Mouse (Mus musculus) kidney, adult 11 months (tissue): Measurements from ENCODE around the gene Lpp.

Source experiments
- DNase-seq: peaks from one replicate; pipeline ENCODE4 v3.0.0; 2022

The Lpp gene

DNA sequence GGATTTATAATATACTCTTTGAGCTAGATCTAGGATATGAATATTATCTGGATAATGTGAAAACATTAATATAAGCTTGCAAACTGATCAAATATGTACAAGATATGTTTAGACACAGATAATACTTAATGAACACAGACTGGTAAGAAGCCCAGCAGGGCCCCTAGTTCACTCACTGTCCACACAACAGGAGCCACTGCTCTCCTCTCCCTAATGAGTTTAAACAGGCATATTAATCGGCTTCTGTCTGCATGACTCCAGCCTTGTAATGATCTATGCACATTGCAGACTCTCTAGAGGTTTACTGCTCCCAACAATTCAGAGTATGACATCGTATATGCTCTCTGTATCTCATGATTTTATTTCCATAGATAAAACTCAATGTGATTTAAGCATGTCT is 243.6 kb downstream of the Lpp start:
- no peak for DNase-seq

DNA sequence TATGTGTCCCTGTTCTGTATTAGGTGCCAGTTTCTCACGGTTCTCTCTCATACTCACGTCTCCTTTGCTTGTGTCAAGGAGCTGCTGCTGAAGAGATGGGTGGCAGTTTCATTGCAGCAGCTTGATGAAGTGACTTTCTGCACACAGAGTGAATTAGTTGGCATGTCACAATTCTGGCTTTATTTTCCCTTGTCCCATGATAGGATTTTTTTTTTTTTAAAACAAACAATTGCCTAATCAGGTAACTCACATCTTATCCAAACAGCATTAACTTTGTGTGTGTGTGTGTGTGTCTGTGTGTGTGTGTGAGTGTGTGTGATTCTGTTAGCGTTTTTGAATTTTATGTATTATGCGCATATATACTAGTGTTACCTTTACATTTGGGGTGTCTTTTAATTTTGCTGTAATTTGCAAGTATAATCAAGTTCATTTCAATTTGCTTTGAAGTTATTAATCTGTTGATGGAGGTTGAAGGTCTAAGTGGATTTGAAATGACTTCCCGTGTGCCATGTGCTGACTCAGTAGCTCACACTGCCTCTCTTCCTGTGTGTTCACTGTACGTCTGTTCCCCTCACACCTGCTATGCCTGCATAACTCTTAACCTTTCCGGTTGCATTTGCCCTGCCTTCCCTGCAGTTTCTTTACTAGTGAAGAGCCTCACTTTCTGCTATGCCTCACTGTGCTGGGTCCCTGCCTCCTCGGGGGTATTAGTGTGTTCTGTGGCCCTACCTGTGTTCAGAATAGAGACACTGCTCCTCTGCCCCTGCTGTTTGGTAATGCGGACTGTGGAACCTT is 247.9 kb downstream of the Lpp start:
- DNase-seq = no peak

DNA sequence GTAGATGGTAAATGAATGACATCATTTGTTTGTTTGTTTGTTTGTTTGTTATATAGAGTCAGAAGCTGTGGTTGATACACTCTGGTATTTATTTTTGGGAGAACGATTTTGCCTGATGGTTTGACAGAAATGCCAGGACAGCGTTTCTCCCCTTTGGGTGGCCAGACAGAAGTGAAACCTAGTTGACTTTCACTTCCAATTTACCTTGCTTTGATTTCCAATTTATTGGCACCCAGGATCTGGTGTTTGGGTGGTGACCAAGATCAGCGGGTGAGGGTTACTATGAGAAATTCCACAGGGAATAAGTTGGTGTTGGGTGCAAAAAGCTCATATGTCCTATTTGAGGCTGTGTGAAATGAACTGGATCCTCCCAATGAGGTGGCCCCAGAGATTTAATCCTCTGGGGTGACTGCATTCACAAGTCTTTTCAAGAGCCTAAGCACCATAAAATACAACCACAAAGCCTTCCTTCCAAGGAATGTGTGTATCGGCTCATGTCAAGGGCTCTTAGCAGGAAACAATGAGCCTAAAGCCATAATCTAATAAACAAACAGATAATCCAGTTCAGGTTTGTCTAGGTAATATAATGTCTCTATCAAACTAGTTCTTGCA is 249.8 kb downstream of the Lpp start:
- no peak for DNase-seq

DNA sequence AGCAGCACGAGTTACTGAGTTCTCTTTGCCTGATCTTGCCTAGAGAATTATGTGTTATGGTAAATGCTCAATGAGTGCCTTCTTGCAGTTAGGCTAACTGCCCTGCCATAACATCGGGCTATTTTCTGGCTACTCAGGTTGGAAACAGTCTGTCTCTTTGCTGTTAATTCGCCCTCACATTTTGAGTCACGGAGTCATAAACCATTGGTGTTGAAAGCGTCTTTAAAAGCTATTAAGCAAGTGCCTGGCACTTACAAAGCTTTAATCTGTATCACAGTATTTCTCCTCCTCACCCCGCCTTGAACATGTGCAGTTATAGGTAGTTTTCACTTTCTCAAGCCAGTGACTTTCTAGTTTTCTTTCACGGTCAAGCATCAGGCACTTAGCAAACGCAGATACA is 250.8 kb downstream of the Lpp start:
- DNase-seq = no peak

DNA sequence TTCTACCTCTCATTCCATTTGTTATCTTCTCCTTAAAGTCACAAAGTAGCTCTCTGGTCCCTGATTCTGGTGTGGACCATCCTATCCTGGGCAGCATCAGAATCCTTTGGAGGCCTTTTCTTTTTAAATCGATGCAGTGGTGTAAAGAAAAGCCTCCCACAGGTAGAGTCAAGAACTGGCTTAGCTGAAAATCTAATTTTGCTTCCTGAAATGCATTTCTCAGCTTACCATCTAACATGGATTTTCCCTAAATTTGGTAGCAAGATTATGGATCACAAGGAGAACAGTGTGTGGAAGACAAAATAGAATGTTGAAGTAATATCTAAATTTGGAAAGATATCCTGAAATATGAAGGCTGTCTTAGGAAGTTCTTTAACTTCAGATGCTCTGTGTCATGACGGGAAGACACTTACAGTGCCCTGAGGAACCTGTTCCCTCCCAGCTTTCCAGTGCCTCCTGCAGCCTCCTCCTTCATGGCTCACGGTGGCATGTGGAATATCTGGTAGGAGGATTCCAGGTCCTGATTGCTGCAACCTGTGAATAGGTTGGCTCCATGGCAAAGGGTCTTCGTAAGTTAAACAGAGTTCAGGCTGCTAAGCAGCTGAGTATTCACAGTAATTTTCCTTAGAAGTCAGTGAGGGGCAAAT is 251.6 kb downstream of the Lpp start:
- no peak for DNase-seq

DNA sequence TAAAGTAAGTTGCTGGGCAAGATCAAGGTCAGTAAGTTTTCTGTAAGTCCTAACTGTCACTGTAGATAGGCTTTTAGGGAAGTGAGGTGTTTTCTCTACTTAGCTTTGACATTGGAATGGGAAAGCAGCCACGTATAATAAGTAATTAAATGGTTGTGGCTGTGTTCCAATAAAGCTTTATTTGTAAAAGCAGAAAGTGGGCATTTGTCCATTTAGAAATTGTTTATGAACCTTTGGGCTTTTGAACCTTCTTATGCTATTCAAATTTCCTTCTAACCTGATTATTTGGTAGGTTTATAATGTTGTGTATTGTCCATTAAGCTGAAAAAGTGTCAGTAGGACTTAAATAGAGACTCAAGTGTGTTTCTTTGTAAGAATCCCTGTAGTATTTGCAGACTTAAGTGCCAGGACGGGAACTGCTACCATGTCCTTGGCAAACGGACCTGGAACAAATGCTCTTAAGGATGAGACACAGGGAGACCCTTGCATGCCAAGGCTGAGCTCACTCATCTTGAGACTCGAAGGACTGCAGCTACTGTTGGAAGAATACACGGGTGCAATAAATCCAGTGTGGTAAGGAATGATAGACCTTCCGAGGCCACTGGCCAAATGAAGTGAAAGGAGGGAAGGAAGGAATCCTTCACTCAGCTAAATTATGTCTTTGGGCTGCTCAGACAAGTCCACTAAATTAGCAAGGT is 252.7 kb downstream of the Lpp start:
- no peak for DNase-seq

DNA sequence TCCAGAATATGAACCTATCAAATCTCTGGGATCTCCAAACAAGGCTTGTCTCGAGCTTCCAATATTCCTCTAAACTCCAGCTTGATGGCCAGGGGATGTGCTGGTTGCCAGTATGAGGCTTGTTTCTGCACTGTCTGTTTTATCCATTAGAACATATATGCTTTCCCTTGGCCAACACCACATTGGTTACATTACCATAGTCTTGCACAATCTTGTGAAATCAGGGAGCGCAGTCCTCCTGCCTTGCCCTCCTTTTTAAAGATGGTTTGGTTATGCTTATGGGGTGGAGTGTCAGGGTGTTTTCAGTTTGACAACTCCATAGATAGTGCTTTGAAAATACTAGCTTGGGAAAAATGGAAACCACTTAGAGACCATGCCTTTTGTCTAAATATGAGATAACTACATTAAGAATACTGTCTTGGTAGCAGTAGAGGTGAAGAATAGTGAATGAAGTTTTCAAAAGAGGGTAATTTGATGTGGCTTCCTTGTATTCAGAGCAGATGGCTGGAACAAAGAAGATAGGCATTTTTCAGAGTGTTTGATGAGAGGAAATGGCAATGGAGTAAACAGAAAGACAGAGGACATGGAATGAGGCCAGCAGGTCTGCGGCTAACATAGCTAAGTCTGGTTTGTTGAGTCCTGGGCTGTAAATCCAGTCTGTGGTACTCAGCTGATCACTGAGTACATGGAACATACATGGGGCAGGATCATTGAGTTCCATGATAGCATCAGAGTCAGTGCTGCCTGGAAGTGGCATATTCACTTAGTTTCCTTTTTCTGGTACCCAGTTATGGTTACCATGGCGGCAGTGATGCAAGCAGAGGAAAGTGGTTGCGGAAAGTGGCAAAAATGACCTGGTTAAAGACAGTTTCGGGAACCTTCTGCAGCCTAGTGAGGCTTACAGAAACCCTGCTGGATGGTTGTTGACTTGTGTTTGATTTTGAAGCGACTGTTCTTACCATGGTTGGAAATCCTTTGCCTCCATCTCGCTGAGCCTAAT is 258.6 kb downstream of the Lpp start:
- DNase-seq = no peak

DNA sequence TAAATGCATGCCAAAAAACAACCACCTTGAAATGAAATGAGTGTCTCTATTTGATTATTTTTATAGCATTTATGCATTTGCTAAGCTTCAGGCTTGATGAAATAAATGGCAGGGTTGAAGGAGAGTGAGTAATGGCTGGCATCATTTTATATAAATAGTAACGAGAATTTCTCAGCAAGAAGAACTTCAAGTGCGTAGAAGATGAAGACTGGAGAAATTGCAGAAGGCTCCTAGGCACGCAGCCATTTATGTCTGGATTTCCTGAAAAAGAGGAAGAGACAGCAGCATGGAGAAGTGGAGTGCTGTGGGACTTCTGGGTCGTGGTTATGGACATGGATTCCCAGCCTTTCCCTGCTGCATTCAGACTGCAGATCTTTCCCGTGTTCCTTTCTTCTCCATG is 259.7 kb downstream of the Lpp start:
- no peak for DNase-seq

DNA sequence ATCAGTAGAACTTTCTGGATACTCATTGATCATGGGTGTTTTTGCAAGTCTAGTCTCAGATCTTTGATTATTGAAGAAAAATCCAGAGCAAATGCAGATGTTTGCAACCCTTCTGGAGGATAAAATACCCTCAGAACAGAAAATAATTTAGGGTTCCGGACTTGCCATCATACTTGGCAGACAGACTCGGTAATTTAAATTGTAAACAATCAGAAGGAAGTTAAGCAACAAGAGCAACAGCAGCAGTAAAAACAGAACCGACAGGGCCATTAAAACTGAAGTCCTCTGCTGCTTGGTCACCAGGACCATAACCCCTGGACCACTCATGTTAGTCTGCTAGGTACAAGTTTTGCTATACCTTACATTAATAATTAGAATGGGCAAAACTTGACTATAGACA is 261.8 kb downstream of the Lpp start:
- no peak for DNase-seq

DNA sequence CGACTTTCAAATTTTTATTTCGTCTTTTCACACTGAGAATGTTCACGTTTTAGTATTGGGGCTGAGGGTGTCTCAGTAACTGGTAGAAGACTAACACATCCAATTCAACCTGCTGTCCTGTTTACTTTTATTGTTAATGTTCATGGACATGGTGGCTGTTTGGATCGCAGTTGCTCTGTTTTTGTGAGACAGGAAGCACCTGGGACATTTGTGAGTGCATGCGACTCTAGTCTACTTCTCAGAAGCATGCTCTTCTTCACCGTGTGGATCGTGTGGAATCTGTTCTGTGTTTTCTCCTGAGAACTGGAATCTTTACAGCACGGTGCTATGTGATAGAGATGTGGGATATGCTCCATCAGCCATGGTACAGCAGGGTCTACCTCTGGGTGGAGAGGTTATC is 262.7 kb downstream of the Lpp start:
- DNase-seq = no peak

DNA sequence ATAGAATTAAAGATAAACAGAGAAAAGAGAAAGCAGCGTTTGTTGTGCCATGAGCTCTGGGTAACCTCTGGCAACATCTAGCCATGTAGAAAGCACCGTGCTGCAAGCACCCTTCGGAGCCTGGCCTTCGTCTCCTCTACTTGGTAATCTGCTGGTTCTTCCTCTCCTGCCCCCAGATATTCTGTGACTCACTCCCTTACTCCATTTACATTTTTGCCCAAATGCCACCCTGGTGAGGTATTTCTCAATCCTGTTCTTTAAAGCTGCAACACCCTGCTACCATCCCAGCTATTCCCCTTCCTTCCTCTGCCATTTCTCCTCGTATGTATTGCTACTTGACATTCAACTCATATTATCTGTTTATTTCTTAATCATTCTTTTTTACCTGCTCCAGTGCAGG is 263.4 kb downstream of the Lpp start:
- DNase-seq = no peak

DNA sequence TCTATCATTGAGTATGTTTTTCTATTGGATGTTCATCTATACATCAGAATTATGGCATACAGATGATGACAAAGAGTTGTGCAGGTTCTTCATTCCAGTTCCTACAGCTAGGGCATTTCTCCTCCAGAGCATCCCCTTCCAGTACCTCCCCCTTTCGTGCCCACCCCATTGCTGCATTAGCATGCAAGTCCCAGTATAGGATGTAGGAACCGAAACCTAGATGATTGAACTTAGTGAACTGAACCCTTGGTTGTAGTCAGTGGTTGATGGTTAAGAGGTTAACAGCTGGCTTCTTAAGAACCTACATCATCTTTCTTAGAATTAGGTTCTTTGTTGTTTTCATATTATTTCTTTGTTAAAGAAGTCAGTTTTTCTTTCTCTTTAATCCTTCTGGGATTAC is 265.7 kb downstream of the Lpp start:
- DNase-seq = no peak

DNA sequence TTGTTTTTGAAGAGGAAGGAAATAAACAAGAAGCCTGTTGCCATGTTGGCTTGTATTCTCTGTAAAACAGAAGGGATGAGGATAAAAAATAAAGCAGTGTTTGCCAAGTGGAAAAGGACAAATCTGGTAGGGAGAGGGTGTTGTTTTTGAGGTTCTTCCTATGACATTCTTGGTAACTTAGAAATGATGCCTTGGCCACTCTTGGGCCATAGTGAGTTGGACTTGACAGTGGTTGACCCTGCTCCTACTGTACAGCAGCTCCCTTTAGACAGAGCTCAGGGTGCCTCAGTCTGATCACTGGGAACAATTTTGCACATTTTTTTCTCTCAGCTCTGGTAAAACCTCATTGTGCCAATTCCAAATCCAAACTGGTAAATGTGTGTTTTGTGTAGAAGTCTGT is 270.8 kb downstream of the Lpp start:
- no peak for DNase-seq

DNA sequence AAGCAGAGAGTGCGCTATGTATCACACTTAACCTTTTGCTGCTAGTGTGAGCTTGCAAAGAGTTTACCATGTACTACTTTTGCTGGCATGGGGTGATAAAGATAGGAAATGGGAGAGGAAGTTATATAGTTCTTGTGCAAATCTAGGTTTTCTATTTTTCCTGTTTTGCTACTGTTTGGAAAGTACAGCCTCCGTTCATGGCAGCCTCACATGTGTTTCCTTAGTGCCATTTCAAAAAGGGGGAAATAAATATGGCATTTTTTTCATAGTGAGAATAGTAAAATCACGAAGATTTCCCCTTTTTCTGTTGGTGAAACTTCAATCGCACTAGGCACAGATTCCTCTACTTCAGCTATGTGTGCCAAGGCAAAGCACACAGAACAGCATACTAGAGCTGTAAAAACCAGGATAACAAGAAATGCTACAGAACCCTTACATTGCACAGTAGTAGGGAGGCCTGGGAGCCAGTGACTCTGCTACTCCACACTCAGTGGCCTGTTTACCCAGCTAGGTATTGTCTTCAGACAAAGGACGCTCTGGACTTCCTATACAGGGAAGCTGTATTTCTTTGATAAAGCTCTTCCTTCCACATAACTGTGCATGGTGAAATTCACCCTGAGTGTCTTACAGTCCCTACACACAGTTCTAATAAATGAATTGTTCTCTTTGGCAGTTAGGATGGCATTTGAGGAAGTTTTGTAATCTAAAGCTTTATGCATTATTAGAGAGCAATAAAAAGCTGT is 276.6 kb downstream of the Lpp start:
- no peak for DNase-seq

DNA sequence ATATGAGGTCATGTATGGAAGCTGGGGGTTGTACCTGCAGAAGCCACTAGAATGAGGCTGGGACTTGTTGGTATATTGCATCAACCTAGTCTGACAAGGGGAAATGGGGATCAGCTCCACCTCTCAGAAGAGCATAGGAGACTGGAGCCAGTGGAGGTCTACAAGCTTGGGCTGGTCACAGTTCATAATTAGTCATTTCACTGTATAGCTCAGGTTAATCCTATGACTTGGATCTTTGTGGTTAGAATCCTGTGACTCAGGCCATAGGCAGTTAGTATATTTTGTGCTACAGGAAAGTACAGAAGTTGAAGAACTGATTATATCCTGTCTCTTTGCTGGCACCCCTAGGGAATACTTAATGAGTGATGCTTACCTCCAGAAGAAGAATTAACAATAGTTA is 285.6 kb downstream of the Lpp start:
- DNase-seq = no peak

DNA sequence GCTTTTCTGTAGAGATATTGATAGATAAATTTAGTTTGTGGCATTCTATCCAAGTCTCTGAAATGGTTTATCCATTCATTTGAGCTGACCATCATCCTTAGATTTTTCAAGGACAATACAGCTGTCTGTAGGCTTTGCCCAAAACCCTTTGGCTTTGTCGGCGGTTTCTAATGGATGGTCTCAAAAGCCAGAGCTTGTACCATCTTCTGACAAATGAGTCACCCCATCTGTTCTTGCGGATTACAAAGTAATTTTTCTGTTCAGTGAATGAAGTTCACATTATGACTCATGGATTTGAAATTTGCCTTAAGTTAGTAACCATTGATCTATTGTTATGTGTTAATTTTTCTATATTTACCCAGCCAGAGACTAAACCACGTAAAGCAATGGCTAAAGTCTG is 301.8 kb downstream of the Lpp start:
- DNase-seq = no peak

DNA sequence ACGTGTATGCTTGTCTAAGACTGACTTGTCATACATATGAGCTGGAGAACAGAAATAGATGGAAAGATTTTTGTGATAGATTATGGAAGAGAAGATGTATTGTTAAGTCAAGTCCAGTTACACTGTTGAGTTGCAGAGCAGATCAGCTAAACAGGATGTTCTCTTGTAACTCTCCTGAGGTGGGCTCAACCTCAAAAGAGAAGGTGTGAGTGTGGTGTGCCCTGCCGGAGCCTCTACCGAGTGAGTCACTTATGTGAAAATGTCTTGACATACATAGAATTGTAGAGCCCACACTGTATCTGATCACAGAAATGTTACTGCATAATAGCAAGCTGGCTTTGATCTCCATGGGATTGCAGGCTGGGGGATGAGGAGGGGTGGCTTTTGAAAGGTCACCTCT is 310.9 kb downstream of the Lpp start:
- DNase-seq = no peak

DNA sequence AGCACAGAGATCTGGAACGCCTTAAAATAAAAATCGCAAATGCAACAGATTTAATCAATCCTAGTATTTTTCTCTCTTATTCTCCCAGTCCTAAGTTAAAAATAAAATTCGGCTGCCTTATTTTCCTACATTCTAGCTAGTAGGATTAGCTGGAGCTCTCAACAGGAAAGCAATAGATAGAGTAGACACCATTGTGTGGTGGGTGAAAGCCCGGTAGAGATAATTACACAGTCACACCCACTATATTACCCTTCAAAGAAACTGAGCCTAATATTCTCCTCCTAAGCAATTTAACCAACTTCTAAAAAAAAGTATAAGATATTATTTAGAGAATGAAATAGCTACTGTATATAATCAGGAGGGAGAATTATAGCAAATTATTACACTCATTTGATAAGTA is 330.3 kb downstream of the Lpp start:
- no peak for DNase-seq

DNA sequence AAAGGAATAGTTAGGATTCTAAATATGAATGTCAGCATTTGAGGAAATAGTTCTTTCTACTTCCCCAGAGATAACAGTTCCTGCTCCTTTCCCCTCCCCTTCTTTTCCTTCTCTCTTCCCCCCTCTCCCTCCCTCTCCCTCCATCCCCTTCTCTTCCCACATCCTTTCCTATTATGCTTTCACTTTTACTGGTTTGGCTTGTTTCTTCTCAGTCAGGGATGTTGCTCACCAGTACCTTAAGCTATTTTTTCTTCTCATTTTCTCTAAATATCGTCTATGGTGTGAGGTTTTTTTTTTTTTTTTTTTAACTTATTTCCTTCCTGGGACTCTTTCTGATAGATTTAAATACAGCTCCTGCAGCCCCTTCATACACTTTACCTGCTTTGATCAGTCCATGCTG is 339.4 kb downstream of the Lpp start:
- DNase-seq = no peak

DNA sequence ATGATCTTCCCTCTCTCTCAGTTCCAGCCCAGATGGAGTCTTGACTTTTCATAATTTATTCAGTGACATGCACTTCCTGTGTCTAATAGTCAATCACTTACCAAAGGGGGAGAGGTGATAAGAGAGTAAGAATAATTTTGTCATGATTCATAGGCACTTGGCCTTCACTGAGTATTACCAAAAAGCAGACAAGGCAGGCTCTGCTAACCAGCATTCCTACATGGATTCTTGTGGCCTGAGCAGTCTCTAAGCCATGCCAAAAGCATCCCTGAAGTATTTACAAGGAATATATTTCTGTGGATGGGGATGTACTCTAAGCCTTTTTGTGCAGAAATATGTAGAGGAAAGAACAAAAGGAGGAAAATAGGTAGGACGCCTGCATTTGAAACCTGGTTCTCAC is 340.0 kb downstream of the Lpp start:
- no peak for DNase-seq

DNA sequence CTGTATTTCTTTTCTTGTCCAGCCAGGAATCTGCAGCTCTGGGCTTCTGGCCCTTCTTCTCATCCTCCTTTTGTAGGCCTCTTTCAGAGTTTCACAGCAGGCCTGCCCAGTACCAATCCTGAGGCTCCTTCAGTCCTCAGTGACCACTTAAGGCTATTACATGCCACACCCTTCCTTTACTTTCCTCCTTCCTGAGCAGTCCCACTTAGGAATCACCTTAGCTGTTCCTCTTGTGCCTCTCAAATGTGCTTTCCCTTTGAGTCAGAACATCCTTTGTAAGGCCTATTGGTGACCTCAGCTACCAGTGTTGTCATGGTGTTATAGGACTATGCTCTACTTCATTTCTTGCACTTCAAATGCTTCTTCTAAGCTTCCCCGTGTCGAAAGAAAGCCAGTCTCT is 342.4 kb downstream of the Lpp start:
- DNase-seq = no peak
